Mouse (Mus musculus) stomach, embryonic 16.5 days (tissue): ENCODE measurements around the gene Trim38. TPM values are rescaled to one million over a fixed set of nuclear protein-coding genes. Genes with fewer than 3 reads are reported as not detected.

Source experiments
- ATAC-seq: fragments of 200-750 bp; cut with Nextera tagmentation; 2 replicates; pipeline ENCODE4 v1.8.0; 2017; ENCODE audit warnings: moderate number of reproducible peaks, moderate TSS enrichment; ENCODE audit not compliant: insufficient read depth, low FRiP score
- H3K27ac ChIP-seq: fragments of 300-500 bp; sonication (generic); 2 replicates; pipeline ENCODE4 v1.5.1; 2014; ENCODE audit warnings: low read length
- H3K27me3 ChIP-seq: fragments of 300-500 bp; sonication (generic); 2 replicates; pipeline ENCODE4 v1.6.1; 2014; ENCODE audit warnings: low read length, control low read depth, mixed read lengths; ENCODE audit not compliant: control insufficient read depth, insufficient read depth
- H3K36me3 ChIP-seq: fragments of 300-500 bp; sonication (generic); 2 replicates; pipeline ENCODE4 v1.6.1; 2014; ENCODE audit warnings: low read length; ENCODE audit not compliant: control insufficient read depth, insufficient read depth
- H3K4me1 ChIP-seq: fragments of 300-500 bp; sonication (generic); 2 replicates; pipeline ENCODE4 v1.6.1; 2014; ENCODE audit warnings: low read length, control low read depth, mixed read lengths; ENCODE audit not compliant: control insufficient read depth, insufficient read depth
- H3K4me2 ChIP-seq: fragments of 300-500 bp; sonication (generic); 2 replicates; pipeline ENCODE4 v1.6.1; 2014; ENCODE audit warnings: low read depth, low read length, mixed read lengths
- H3K4me3 ChIP-seq: fragments of 300-500 bp; sonication (generic); replicated peaks from 2 replicates; pipeline ENCODE4 v1.5.1; 2014; ENCODE audit warnings: mild to moderate bottlenecking, low read length
- H3K9ac ChIP-seq: fragments of 300-500 bp; sonication (generic); 2 replicates; pipeline ENCODE4 v1.6.1; 2014; ENCODE audit warnings: low read length
- H3K9me3 ChIP-seq: fragments of 300-500 bp; sonication (generic); replicated peaks from 2 replicates; pipeline ENCODE4 v1.6.1; 2016; ENCODE audit warnings: low read length, control low read depth; ENCODE audit not compliant: control insufficient read depth
- WGBS: fragments of 180-500 bp; shearing (Covaris S2); extraction: QIAGEN DNeasy Blood & Tissue Kit; methylation state at CpG from one replicate; pipeline ENCODE4 v1.1.7; 2014; 5-methylcytosine and 5-hydroxymethylcytosine counted together
- polyA plus RNA-seq: library from polyadenylated mRNA; unstranded; fragments of >200 nt; fragmentation: Nextera tagmentation; extraction: Ambion mirVana; gene quantifications from 2 replicates; pipeline ENCODE4 v1.2.1, GENCODE M21; 2015

Gene Trim38
- polyA plus RNA-seq, 1 experiment from 2014 or later: not detected

GRCm38 (mm10) chr13:23764324-23765171 lies 5.2 kb upstream of the Trim38 start:
- H3K27me3 ChIP-seq: no peaks in the 10 kb centered on the region
- no peak for ATAC-seq
- 37% methylated on average over 10 of the region's 12 CpGs for whole genome bisulfite sequencing
- peak overlapping the region; percentile 75 for H3K4me2 ChIP-seq
- H3K4me3 ChIP-seq: peak overlapping the region; percentile 59
- peaks cover 13% of the 10 kb centered on the region for H3K4me1 ChIP-seq
- H3K27ac ChIP-seq: peak overlapping the region; percentile 98
- peak overlapping the region; percentile 80 for H3K9ac ChIP-seq
- H3K9me3 ChIP-seq: no peaks in the 10 kb centered on the region
- no peaks in the 10 kb centered on the region for H3K36me3 ChIP-seq

- Histone ChIP-seq H3K4me1 (peaks cover 13% of the 10 kb centered on the region), H3K4me3 (no peak overlapping the region), H3K9ac (no peak overlapping the region), H3K27me3 (no peaks in the 10 kb centered on the region), H3K27ac (no peak overlapping the region), H3K36me3 (no peaks in the 10 kb centered on the region), H3K9me3 (no peaks in the 10 kb centered on the region), H3K4me2 (no peak overlapping the region)
- no peak for ATAC-seq
- 58% methylated on average over 1 of the region's 1 CpGs for WGBS
These were observed 4.6 kb upstream of the Trim38 start for GRCm38 (mm10) chr13:23765172-23765513.

GRCm38 (mm10) chr13:23766772-23767171 lies 2.9 kb upstream of the Trim38 start:
- Histone ChIP-seq H3K4me1 (peaks cover 13% of the 10 kb centered on the region), H3K27me3 (no peaks in the 10 kb centered on the region), H3K4me3 (no peak overlapping the region), H3K9ac (no peak overlapping the region), H3K36me3 (no peaks in the 10 kb centered on the region), H3K27ac (no peak overlapping the region), H3K4me2 (no peak overlapping the region), H3K9me3 (no peaks in the 10 kb centered on the region)
- ATAC-seq: no peak

- no peak overlapping the region for H3K27ac ChIP-seq
- no peak overlapping the region for H3K4me2 ChIP-seq
- no peak overlapping the region for H3K4me3 ChIP-seq
- H3K9me3 ChIP-seq: no peaks in the 10 kb centered on the region
- no peaks in the 10 kb centered on the region for H3K27me3 ChIP-seq
- peaks cover 6% of the 10 kb centered on the region for H3K4me1 ChIP-seq
- H3K9ac ChIP-seq: no peak overlapping the region
- no peaks in the 10 kb centered on the region for H3K36me3 ChIP-seq
- ATAC-seq: no peak
- WGBS: 49% methylated on average over 5 of the region's 5 CpGs
These were observed 797 bp upstream of the Trim38 start for GRCm38 (mm10) chr13:23768834-23769397.

- peak; percentile 88 for ATAC-seq
- Histone ChIP-seq H3K9ac (no peak overlapping the region), H3K36me3 (no peaks in the 10 kb centered on the region), H3K4me3 (peak overlapping the region; percentile 8), H3K9me3 (no peaks in the 10 kb centered on the region), H3K27ac (no peak overlapping the region), H3K4me2 (peak overlapping the region; percentile 43), H3K4me1 (no peaks in the 10 kb centered on the region), H3K27me3 (no peaks in the 10 kb centered on the region)
- WGBS: 21% methylated on average over 21 of the region's 21 CpGs
These were observed 3.0 kb downstream of the Trim38 start for GRCm38 (mm10) chr13:23772561-23773313.

- H3K4me1 ChIP-seq: no peaks in the 10 kb centered on the region
- H3K4me2 ChIP-seq: no peak overlapping the region
- WGBS: 91% methylated on average over 7 of the region's 7 CpGs
- H3K9ac ChIP-seq: no peak overlapping the region
- ATAC-seq: no peak
- no peaks in the 10 kb centered on the region for H3K9me3 ChIP-seq
- no peaks in the 10 kb centered on the region for H3K36me3 ChIP-seq
- H3K4me3 ChIP-seq: no peak overlapping the region
- H3K27ac ChIP-seq: no peak overlapping the region
- no peaks in the 10 kb centered on the region for H3K27me3 ChIP-seq
These were observed 8.6 kb downstream of the Trim38 start for GRCm38 (mm10) chr13:23778339-23778738.

GRCm38 (mm10) chr13:23779025-23779424 lies 9.3 kb downstream of the Trim38 start:
- Histone ChIP-seq H3K4me3 (no peak overlapping the region), H3K27me3 (no peaks in the 10 kb centered on the region), H3K9ac (no peak overlapping the region), H3K4me1 (no peaks in the 10 kb centered on the region), H3K9me3 (no peaks in the 10 kb centered on the region), H3K27ac (no peak overlapping the region), H3K36me3 (no peaks in the 10 kb centered on the region), H3K4me2 (no peak overlapping the region)
- 68% methylated on average over 4 of the region's 4 CpGs for WGBS
- ATAC-seq: no peak

- H3K9me3 ChIP-seq: no peaks in the 10 kb centered on the region
- H3K27ac ChIP-seq: no peak overlapping the region
- no peaks in the 10 kb centered on the region for H3K4me1 ChIP-seq
- H3K9ac ChIP-seq: no peak overlapping the region
- 42% methylated on average over 2 of the region's 2 CpGs for WGBS
- no peak overlapping the region for H3K4me3 ChIP-seq
- ATAC-seq: no peak
- no peaks in the 10 kb centered on the region for H3K36me3 ChIP-seq
- H3K4me2 ChIP-seq: no peak overlapping the region
- H3K27me3 ChIP-seq: no peaks in the 10 kb centered on the region
These were observed 22.8 kb downstream of the Trim38 start for GRCm38 (mm10) chr13:23792520-23792919.

GRCm38 (mm10) chr13:23799405-23799804 lies 29.7 kb downstream of the Trim38 start:
- H3K4me3 ChIP-seq: no peak overlapping the region
- no peak for ATAC-seq
- H3K36me3 ChIP-seq: no peaks in the 10 kb centered on the region
- H3K9ac ChIP-seq: no peak overlapping the region
- 76% methylated on average over 5 of the region's 5 CpGs for WGBS
- no peak overlapping the region for H3K27ac ChIP-seq
- H3K27me3 ChIP-seq: no peaks in the 10 kb centered on the region
- no peaks in the 10 kb centered on the region for H3K9me3 ChIP-seq
- no peak overlapping the region for H3K4me2 ChIP-seq
- no peaks in the 10 kb centered on the region for H3K4me1 ChIP-seq
